Mouse (Mus musculus): ENCODE results near the gene Kif27.

- TF ChIP-seq E2F4 (IDR thresholded peaks at IDR 0.05; ENCODE audit: borderline replicate concordance, low read depth, low read length) (no peak), CTCF (IDR thresholded peaks at IDR 0.05 in 2 of 3, conservative IDR thresholded peaks at IDR 0.05 in 1 of 3; ENCODE audit: control insufficient read depth in 1 of 3, insufficient read depth in 1 of 3, low read depth in 2 of 3, low read length in 3 of 3, poor library complexity in 1 of 3, severe bottlenecking in 1 of 3) (no peak), CHD1 (IDR thresholded peaks at IDR 0.05; ENCODE audit: low read depth, low read length) (no peak), RAD21 (IDR thresholded peaks at IDR 0.05; ENCODE audit: low read depth, low read length) (no peak), KAT2A (conservative IDR thresholded peaks at IDR 0.05; ENCODE audit: low read depth, low read length) (no peak), GATA1 (IDR thresholded peaks at IDR 0.05; ENCODE audit: low read depth, low read length) (no peak), POLR2A (IDR thresholded peaks at IDR 0.05; ENCODE audit: control insufficient read depth in 1 of 2, insufficient read depth in 1 of 2, low read depth in 1 of 2, low read length in 2 of 2, poor library complexity in 1 of 2) (no peak)
These were observed 8.3 kb downstream of the Kif27 start for GRCm38 (mm10) chr13:58350606-58351005.
